Mouse (Mus musculus) B cell, adult 2 months (primary cell): ENCODE results near the gene Dok5.

ENCODE experiments used
- DNase-seq, 2 experiments: peaks; one replicate each; pipeline ENCODE4 v3.0.0; 2022

Gene Dok5

DNA sequence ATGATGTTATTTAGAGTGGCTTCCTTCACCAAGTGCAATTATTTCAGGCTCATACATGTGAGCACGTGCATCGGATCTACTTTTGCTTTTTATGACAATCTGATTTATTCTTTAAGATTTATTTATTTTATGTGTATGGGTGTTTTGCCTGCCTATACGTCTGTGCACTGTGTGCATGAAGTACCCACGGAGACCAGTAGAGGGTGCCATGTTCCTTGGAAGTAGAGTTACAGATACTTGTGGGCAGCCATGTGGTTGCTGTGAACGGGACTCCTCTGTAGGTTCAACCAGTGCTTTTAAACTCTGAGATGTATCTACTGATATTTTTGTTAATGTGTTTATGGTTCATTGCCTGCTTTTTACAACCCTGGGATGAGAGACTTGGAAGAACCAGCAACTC is 132.4 kb downstream of the Dok5 start:
- DNase-seq: no peak

DNA sequence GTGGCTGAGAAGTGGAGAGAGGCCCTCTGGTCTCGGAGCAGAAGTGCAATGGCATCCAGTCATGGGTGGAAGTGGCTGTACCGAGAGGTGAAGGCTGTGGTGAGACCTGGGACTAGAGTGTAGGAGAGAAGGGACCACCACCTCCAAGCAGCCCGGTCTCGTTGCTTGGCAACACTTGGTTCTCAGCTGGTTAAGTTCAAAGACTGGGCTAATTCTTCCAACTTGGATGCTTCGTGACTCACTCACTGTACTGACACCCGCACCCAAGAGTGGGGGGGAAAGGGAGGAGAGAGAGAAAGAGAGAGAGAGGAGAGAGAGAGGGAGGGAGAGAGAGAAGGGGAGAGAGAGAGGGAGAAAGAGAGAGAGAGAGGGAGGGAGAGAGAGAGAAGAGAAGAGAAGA is 133.2 kb downstream of the Dok5 start:
- no peak for DNase-seq

DNA sequence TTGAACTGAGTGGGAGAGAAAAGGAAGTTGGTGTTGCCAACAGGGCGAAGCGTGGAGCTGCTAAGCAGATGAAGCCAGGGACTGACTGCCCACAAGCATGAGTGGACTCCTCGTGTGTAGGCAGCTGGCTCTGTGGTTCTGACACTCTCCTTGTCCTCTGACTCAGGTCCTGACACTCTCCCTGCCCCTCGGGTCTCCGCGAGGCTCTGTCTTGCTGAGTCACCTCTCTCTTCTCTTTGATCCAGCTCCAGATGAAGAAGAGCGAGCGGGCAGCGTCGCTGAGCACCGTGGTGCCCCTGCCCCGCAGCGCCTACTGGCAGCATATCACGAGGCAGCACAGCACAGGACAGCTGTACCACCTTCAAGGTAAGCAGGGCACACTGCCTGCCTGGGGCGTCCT is 139.0 kb downstream of the Dok5 start:
- DNase-seq: no peak

- no peak for DNase-seq
Observed at GRCm38 (mm10) chr2:170871469-170871868, 139.9 kb downstream of the Dok5 start.

GRCm38 (mm10) chr2:170873382-170873781 is 141.8 kb downstream of the Dok5 start:
- peak; percentile 50 to 55 for DNase-seq

DNA sequence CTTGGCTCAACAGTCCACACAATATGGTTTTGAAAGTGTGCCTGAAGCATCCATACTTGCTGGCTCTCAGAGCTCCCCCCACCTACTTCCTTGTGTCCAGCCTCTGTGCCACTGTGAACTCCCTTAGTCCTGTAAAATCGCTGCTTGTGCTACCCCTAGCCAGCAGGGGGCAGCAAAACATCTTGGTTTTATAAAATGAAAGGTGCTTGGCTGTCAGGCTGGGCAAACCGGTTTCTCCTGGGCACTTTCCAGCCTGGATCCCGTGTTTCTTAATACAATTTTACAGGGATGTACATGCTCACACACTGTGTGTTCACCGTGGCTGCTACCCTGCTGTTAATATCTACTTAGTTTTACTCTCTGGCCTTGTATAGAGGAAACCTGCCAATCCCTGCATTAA is 145.9 kb downstream of the Dok5 start:
- peak; percentile 22 to 26 for DNase-seq

- DNase-seq: no peak
Observed at GRCm38 (mm10) chr2:170877936-170878335, 146.3 kb downstream of the Dok5 start.

- no peak for DNase-seq
Observed at GRCm38 (mm10) chr2:170884209-170884801, 152.7 kb downstream of the Dok5 start.

- no peak for DNase-seq
Observed at GRCm38 (mm10) chr2:170887984-170888383, 156.4 kb downstream of the Dok5 start.

DNA sequence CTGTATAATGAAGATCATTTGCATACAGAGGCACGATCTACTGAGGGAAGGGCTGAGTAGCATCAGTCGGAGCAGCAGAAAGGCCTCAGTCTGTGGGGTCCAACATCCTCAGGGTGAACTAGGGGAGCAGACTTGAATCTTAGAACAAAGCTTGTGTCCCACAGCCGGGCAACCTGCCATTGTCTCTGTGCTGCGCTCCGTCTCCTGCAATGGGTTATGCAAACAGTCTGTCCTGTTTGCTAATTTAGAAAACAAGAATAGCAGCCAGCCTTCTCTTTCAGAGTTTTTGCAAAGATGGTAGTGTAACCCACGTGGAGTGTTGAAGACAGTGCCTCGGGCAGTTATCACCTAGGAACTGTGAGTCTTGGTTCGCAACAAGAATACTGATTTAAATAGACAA is 163.5 kb downstream of the Dok5 start:
- DNase-seq: no peak

GRCm38 (mm10) chr2:170902204-170903028 is 170.8 kb downstream of the Dok5 start:
- no peak for DNase-seq

DNA sequence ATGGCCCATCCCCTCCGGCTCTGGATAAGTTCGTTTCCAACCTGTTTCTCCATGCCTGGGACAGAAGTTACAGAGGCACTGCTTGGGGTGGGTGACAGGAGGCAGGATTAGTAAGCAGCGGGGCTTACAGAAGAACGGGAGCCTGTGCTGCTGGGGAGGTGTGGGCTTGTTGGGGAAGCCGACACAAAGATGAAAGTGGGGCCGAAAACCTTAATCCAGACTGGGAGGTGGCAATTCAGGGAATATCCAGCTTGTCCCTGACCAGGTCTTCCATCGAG is 171.4 kb downstream of the Dok5 start:
- DNase-seq: no peak

- no peak for DNase-seq
Observed at GRCm38 (mm10) chr2:170903367-170903766, 171.8 kb downstream of the Dok5 start.

DNA sequence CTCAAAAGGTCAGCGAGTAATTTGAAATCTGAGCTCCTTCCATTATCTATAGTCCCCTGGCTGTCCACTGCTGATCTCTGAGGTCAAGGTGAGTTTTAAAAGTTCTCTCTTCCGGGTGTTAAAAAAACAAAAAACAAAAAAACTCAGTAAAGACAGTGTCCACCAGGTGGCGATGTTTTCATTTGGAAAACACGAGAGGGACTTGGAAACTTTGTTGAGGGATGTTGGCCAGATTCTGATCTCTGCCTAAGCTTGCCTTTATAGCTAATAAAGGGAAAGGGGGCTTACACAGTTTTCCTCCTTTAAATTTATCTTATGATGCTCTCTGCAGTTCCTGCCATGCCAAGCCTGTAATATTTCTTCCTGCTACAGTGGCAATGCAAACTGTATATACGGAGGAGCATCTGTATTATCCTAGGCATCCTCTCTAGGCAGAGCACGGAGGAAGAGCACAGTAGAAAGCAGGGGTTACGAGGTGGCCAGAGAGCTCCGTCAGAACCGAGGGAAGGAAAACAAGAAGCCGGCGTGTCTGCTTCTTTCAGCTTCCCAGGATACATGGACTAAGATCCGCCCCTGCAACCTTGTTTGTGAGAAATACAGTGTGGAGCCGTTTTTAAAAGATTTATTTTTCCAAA is 181.1 kb downstream of the Dok5 start:
- DNase-seq: no peak

DNA sequence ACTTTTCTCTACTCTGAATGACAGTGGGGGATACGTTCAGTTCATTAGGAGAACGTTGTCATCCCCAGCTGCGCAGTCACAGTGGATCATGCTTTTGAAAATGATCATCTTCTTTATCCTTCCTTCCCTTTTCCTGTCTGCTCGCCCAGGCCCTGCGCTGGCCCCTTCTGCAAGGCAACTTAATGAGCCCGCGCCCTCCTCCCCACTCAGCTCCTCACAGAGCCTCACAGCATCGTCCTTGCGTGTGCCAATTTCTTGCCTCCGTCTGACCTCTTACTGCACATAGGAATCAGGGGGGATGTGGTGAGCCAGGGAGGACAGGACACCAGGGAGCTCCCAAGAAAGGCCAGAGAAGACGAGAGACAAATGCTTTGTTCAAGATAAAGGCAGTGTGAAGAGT is 182.3 kb downstream of the Dok5 start:
- no peak for DNase-seq

DNA sequence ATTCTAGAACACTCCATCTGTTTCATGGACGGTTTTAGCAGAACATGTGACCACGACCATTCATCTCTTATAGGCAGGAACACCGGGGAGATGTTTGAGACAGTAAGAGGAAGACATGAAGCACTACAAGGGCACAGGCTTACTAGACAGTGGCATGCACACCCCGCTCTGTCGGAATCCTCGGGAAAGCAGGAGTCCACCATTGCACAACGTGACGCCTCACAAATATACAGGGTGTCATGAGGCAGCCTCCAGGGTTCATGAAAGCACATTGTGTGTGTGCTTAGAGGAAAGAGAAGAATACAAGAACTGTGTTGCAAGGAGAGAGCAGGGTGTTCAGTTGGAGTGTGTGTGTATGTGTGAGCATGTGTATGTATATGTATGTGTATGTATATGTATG is 184.0 kb downstream of the Dok5 start:
- DNase-seq: no peak

DNA sequence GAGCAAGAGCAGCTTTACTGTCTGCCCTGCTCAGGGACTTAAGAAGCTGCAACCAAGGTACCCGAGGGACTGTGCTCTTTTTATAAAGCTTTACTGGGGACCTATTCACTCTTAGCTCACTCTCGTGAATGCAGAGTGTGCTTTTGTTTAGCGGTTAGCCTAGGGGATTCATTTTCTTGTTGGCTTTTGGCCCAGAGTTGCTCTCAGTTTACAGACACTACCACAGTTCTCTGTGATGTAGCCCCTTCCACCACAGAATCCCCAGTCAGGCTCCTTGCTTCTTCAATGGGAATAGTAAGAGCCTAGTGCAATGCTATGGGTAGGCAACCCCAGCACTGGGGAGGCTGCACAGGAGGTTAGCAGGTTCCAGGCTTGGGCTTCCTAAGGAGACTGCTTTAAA is 190.7 kb downstream of the Dok5 start:
- DNase-seq: no peak

DNA sequence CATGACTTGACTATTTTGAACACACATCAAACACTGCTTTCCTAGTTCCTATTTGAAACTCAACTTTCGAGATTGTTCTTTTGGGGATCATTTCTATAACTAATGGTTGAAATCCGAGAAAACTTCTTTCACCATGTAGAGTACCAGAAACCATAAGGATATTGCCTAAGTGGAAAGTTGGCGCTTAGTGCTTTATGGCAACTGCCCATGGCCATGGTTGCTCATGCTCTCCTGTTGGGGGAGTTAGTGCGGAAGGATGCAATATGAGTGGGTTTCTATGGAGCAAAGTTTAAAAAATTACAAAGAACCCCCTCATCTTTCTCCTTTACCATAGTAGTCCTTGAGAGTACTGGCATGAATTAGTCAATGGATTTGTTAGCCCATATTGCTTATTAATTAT is 192.5 kb downstream of the Dok5 start:
- no peak for DNase-seq

GRCm38 (mm10) chr2:170926237-170926636 is 194.6 kb downstream of the Dok5 start:
- DNase-seq: no peak
